Mouse (Mus musculus): ENCODE data around the gene Orm3. TPM values are rescaled to one million over a fixed set of nuclear protein-coding genes. Genes with fewer than 3 reads are reported as not detected.

The Orm3 gene
- polyA plus RNA-seq, 2 experiments from 2014 or later, result 0.79 to 1.2 TPM

DNA sequence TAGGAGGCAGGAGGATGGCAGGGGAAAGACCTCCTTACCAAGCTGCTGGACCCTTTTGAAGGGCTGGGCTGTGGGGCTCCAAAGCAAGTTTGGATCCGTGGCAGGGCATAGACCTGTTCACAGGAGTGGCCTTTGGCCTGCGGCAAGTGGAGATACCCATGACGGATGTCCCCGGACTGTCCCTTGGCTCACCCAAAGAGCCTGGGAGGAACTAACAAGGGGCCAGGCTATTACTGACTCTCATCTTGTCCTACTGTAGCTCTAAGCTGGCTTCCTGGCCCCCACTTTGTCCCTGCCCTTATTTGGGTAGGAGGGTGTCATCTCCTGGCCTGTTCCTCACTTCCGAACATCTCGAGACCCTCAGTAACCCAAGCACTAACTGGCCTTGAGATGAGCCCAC, 46.6 kb downstream of the Orm3 start:
- no peak for ATAC-seq

DNA sequence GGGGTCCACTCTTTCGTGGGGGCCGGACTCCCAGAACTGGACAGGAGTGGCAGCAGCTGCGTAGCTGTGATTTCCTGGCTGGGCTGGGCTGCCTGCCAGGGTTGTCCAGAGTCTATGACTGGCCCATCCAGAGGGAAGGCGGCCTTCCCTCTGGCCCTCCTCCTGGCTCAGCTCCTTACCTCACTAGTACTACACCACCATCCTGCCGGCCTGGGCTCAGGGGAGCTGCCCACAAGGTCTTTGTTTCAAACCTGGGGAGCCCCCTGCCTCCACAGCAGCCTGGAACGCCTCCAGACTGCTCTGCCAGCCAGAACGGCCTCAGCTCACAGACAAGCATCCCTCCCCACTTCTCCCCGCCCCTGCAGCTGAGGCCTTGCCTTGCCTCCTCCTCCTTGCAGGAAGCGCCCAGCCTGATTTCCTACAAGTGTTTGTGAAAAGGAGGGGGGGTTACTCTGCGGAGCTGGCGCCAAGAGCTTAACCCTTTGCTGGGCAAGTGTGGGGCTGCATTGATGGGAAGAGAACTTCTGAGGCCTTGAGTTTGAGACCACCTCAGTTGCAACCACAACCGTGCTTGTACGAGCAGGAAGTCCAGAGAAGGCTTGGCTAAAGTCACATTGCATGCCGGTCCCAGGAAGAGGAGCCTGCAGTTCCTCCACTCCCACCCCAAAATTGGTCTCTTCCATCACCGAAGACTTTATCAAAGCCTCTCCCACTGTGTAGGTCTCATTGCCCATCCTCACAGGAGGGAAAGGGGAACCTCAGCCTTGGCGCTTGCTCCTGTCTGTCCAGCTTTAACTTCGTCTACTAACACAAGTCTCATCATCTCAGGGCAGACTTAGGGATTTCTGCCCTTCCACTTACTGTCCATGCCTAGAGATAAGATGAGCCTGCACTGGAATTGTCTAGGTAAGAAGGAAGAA, 47.3 kb downstream of the Orm3 start, which contains the start of gene Akna:
TSS of gene Akna (minus strand) at position 315 of the 920 bp plus-strand sequence.
- peak; percentile 42 for ATAC-seq

DNA sequence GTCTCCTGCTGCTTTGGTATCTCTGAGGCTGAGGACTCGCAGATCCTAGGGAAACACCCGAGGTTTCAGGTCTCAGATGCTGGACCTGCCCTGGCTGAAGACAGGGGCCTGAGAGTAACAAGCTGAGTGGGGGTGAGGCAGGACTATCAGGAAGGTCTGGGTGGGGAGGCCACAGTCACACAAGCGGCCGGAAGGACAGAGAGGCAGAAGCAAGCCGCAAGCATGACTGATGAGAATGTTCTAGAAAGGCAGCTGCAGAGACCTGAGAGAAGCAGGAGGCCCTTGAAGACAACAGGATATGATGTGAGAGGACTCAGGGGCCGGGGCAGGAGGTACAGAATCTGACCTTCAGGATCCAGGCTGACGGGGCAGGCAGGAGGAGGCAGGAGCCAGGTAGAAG, 48.2 kb downstream of the Orm3 start:
- ATAC-seq, result peak; percentile 60

DNA sequence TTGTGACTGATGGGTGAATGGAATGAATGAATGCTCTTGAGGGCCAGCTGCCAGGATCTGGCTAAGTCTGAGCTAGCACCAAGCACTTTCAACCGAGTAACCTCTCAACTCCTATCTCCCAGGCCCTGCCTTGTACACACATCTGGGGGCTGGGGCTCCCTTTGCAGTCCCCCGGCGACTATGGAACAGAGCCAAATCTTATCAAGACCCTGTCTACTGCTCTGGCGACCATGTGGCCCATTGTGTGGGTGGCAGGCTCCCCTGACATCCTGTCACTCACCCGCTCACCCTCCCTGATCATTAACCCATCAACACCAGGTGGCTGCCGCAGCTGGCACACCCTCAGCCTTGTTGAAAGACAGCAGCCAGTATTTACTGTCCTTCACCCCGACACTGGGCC, 49.1 kb downstream of the Orm3 start:
- peak; percentile 19 for ATAC-seq

DNA sequence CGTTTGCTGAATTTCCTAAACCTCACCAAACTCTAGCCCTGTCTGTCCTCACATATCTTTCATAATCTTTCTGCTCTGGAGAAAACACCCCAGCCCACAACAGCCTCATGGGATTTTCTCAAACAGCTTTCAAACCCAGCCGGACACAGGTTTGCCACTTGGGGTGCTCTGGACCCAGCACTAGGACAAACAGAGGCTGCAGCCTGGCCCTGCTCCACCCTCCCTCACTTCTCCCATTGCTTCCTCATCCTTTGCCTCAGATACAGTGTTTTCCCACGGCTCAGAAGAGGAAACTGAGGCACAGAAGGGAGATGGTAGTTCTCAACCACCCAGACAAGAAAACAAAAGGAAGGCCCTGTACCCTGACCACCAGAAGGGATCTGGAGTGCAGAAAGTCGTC, 49.7 kb downstream of the Orm3 start:
- ATAC-seq, result no peak

DNA sequence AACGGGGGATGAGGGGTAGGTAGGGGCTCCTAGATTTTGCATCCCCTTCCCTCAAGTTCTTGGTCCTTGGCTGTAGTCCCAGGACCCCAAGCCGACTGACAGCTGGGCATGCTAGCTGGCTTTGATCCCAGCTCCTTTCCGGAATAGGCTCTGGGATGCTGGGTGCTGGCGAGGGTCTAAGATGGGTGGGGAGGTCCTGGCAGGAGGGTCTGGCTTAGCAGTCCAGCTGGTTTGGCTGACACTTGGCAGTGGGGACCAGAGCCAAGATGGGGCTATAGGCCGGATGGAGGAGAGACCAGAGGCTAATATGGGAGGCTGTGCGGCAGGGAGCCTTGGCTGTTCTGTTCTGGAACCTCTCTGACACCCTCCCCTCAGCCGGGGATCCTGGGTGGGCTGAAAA, 52.3 kb downstream of the Orm3 start:
- ATAC-seq, result no peak

DNA sequence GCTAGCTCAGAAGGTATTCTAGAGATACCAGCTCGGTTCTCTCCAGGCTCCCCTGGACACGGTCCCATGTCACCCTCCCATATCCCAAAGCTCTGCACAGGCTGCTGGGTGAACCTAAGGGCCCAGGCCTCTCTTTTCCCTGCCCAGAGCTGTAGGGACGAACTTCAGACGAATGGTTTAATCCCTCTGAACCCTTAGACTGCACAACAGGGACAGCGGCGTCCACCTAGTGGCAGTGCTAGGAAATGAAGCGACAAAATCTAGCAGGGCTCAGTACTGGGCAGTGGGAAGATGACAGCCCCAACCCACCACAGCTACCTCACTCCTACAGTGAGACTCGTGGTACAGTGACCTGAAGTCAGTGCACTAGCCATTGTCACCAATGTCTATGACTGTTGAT, 52.7 kb downstream of the Orm3 start:
- ATAC-seq, result peak; percentile 18

Other genes with a start within 250 kb of the Orm3 start
- gene Ambp, start 201.4 kb upstream of the Orm3 start, polyA plus RNA-seq (2017; shearing (Covaris generic)), result not detected
- not detected for gene Kif12, start 184.0 kb upstream of the Orm3 start, polyA plus RNA-seq (2017; shearing (Covaris generic))
- gene Col27a1, start 142.2 kb upstream of the Orm3 start, polyA plus RNA-seq (2017; shearing (Covaris generic)), result under 1 TPM; 0.33 to 0.75 TPM
- not detected for gene Orm1, start 11.6 kb upstream of the Orm3 start, polyA plus RNA-seq (2017; shearing (Covaris generic))
- under 1 TPM in 1 of 2 experiments, not detected in 1; 0.43 TPM for gene Orm2, start 6.3 kb downstream of the Orm3 start, polyA plus RNA-seq (2017; shearing (Covaris generic))
- gene Akna, start 47.2 kb downstream of the Orm3 start, polyA plus RNA-seq (2017; shearing (Covaris generic)), result 100 to 1,000 TPM in 1 of 2 experiments, 10 to 100 TPM in 1; 95.9 to 158 TPM
- 1 to 10 TPM; 3.4 to 4.0 TPM for gene Whrn, start 139.8 kb downstream of the Orm3 start, polyA plus RNA-seq (2017; shearing (Covaris generic))
- gene Atp6v1g1, start 188.6 kb downstream of the Orm3 start, polyA plus RNA-seq (2017; shearing (Covaris generic)), result 100 to 1,000 TPM; 198 to 222 TPM
- gene Tmem268, start 202.6 kb downstream of the Orm3 start, polyA plus RNA-seq (2017; shearing (Covaris generic)), result 10 to 100 TPM; 20.8 to 32.9 TPM
- gene Gm11213, start 249.1 kb downstream of the Orm3 start, polyA plus RNA-seq (2017; shearing (Covaris generic)), result not detected

All from CD4-positive, CD25-positive, alpha-beta regulatory T cell, adult 4 months (primary cell).